Mouse (Mus musculus) frontal cortex, adult 2 months (tissue): Measurements from ENCODE around the gene Lsm4. TPM values are rescaled to one million over a fixed set of nuclear protein-coding genes. Genes with fewer than 3 reads are reported as not detected.

Experiments
- DNase-seq, 2 experiments: peaks; one replicate each; pipeline ENCODE4 v3.0.0; 2022; ENCODE audit warnings: low spot score in 1 of 2; ENCODE audit errors: extremely low spot score in 1 of 2
- polyA plus RNA-seq: library from polyadenylated mRNA; depleted of rRNA; stranded (reverse); fragments of >200 nt; gene quantifications from 2 replicates; pipeline ENCODE4 v1.2.3, GENCODE M21; 2012; rRNA removed

Gene Lsm4
- polyA plus RNA-seq, 1 experiment: 113 TPM

DNA sequence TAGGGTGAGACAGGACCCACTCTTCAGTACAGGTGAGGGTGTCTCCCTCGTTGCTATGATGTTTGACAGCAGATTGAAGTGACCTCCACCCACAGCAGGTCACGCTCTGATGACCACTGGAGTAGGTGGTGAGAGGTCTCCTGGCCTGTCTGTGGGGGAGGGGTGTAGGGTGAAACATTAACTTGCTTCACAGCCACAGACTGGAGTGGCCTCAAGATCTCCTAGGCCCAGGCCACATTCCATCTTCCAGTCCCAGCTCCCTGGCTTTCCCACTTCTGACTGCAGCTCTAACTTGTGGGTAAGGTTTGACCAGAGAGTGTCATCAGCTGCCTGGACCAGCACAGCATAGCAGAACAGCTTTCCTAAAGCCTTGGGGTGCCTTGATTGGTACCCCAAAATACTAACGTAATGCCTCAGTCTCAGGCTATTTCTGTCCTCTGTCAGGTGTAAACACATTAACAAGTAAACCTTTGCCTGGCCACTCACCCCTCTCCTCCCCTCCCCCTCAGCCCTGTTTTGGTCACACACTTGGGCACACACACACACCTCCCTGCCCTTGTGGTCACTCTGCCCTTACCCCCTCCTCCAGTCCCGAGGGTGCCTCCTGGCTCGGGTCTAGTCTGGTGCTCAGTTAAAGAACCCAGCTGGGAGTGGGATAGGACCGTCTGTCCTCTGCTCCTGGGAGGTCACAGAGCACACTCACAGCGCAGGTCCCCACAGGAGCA lies 50.6 kb downstream of the Lsm4 start, which contains the start of gene Pde4c:
Pde4c (plus strand) TSS at position 235 of the 725 bp plus-strand sequence.
- DNase-seq: no peak

DNA sequence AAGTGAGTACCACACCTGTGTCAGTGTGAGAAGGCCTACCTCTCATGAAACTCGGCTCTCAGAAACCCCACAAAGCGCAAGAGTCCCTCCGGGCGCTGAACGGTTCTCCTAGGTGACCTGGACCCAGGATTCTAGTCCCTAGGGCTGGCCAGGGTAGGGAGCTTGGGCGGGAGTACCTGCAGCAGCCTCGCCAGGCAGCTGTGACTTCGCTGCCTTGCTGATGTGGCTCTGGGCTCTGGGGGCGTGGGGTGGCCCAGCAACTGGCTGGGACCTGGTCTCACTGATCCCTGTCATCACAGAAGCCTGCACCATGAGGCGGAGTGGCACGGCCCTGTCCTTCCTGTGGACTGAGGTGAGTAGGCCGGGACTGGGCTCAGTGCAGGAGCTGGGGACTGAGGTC lies 51.2 kb downstream of the Lsm4 start:
- DNase-seq: no peak

DNA sequence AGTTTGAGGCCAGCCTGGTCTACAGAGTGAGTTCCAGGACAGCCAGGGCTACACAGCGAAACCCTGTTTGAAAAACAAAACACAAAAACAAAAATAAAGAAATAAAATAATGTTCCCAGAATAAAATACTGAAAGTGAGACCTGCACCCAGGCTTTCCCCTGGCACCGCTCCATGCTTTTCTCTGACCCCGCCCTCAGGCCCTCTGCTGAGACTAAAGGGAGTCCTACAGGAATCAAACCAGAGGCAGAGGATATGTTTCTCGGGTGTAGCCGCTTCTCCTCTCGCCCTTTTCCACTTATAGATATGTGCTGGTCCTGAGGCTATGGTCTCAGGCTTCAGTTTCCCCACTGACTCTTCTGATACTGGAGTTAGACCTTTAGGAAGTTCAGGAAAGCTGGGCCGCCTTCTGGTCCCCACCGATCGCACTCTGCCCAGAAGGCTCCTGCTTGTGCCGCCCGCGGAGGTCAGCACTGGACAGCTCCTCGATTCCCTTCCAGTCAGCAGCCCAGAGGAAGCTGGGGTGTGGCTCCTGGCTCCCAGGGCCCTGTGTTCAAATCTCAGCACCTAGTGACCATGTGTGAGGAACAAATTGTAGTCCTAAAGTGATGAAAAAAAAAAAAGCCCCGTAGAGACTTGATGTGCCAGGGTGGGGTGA lies 52.9 kb downstream of the Lsm4 start:
- DNase-seq: no peak

DNA sequence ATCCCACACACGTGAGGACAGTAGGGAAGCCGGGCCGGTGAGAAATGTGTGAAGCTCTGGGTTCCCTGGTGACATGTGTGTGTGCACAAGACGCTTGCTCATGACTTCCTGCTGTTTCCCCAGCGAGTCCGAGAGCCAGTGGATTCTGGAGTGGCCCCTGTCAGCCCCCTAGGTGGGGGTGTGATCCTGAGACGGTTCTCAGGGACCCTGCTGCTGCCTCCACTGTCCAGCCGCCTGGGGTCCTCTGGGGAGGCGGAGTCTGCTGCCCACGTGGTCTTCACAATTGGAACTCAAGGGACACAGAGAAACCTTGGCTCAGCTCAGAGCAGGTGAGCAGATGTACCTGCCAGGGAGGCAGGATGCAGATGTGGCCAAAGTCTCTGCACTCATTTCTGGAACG lies 53.7 kb downstream of the Lsm4 start:
- no peak for DNase-seq

Other genes with a start within 250 kb of the Lsm4 start
- 103 and 110 TPM in 2 replicates for gene Crtc1, start 233.7 kb upstream of the Lsm4 start, polyA plus RNA-seq
- gene Klhl26, start 196.3 kb upstream of the Lsm4 start, polyA plus RNA-seq: 59.4 and 59.6 TPM in 2 replicates
- gene Tmem59l, start 185.9 kb upstream of the Lsm4 start, polyA plus RNA-seq: 263 and 277 TPM in 2 replicates
- gene Crlf1, start 180.1 kb upstream of the Lsm4 start, polyA plus RNA-seq: 1.8 and 3.4 TPM in 2 replicates
- 197 and 210 TPM in 2 replicates for gene Rex1bd, start 166.5 kb upstream of the Lsm4 start, polyA plus RNA-seq
- 901 and 1,108 TPM in 2 replicates for gene Uba52, start 162.4 kb upstream of the Lsm4 start, polyA plus RNA-seq
- gene Fkbp8, start 145.5 kb upstream of the Lsm4 start, polyA plus RNA-seq: 560 and 609 TPM in 2 replicates
- 60.6 and 61.4 TPM in 2 replicates for gene Kxd1, start 145.3 kb upstream of the Lsm4 start, polyA plus RNA-seq
- 25.1 and 25.6 TPM in 2 replicates for gene Ell, start 133.8 kb upstream of the Lsm4 start, polyA plus RNA-seq
- gene Isyna1, start 78.9 kb upstream of the Lsm4 start, polyA plus RNA-seq: 69.0 and 81.9 TPM in 2 replicates
- 266 and 276 TPM in 2 replicates for gene Ssbp4, start 64.4 kb upstream of the Lsm4 start, polyA plus RNA-seq
- 0.78 and 0.86 TPM in 2 replicates for gene Lrrc25, start 57.1 kb upstream of the Lsm4 start, polyA plus RNA-seq
- gene Gdf15, start 40.8 kb upstream of the Lsm4 start, polyA plus RNA-seq: 0.15 and 0.20 TPM in 2 replicates
- 17.2 and 25.8 TPM in 2 replicates for gene Pgpep1, start 12.9 kb upstream of the Lsm4 start, polyA plus RNA-seq
- 226 and 228 TPM in 2 replicates for gene Jund, start 25.7 kb downstream of the Lsm4 start, polyA plus RNA-seq
- gene Iqcn, start 30.2 kb downstream of the Lsm4 start, polyA plus RNA-seq: 0.32 and 0.40 TPM in 2 replicates
- 0.12 TPM in 1 of 2 replicates, not detected in the other for gene Gm3336, start 45.3 kb downstream of the Lsm4 start, polyA plus RNA-seq
- gene Pde4c, start 50.5 kb downstream of the Lsm4 start, polyA plus RNA-seq: 4.6 and 5.1 TPM in 2 replicates
- 1,054 and 1,113 TPM in 2 replicates for gene Rab3a, start 81.4 kb downstream of the Lsm4 start, polyA plus RNA-seq
- gene Mpv17l2, start 87.7 kb downstream of the Lsm4 start, polyA plus RNA-seq: 47.6 and 60.6 TPM in 2 replicates
- gene Pik3r2, start 103.5 kb downstream of the Lsm4 start, polyA plus RNA-seq: 180 and 183 TPM in 2 replicates
- 178 and 202 TPM in 2 replicates for gene Mast3, start 131.8 kb downstream of the Lsm4 start, polyA plus RNA-seq
- 0.48 and 0.71 TPM in 2 replicates for gene Il12rb1, start 135.2 kb downstream of the Lsm4 start, polyA plus RNA-seq
- 24.6 and 27.8 TPM in 2 replicates for gene Arrdc2, start 166.5 kb downstream of the Lsm4 start, polyA plus RNA-seq
- gene Kcnn1, start 190.0 kb downstream of the Lsm4 start, polyA plus RNA-seq: 25.2 and 27.9 TPM in 2 replicates
- gene Ccdc124, start 200.7 kb downstream of the Lsm4 start, polyA plus RNA-seq: 185 and 189 TPM in 2 replicates
- gene Slc5a5, start 219.5 kb downstream of the Lsm4 start, polyA plus RNA-seq: 9.9 and 12.3 TPM in 2 replicates
- 1,785 and 1,788 TPM in 2 replicates for gene Rpl18a, start 224.2 kb downstream of the Lsm4 start, polyA plus RNA-seq
- gene Map1s, start 232.7 kb downstream of the Lsm4 start, polyA plus RNA-seq: 64.9 and 66.1 TPM in 2 replicates